ENCODE assay signal across 8 mouse cellular contexts in genomic region chr15:98173821-98174220, GRCm38 (mm10). TPM values are rescaled to one million over a fixed set of nuclear protein-coding genes. Genes with fewer than 3 reads are reported as not detected.
DNase-seq lines count a peak whose midpoint lies in the region; ATAC-seq and TF ChIP-seq lines count a peak whose summit lies in the region.

No protein-coding gene starts in this region.

- no peaks in the 10 kb centered on the region for H3K36me3 ChIP-seq in forebrain, postnatal 0 days (ENCODE audit: insufficient read depth)
- H3K36me3 ChIP-seq in forebrain, embryonic 16.5 days (ENCODE audit: control insufficient read depth, insufficient read depth) = no peaks in the 10 kb centered on the region
- H3K36me3 ChIP-seq in thymus, adult 2 months (ENCODE audit: control insufficient read depth, insufficient read depth, low read length) = no peaks in the 10 kb centered on the region
- H3K36me3 ChIP-seq in embryonic facial prominence, embryonic 14.5 days (ENCODE audit: control insufficient read depth, insufficient read depth, low read length) = no peaks in the 10 kb centered on the region

- TF ChIP-seq CTCF in forebrain, postnatal 0 days (IDR thresholded peaks at IDR 0.05; ENCODE audit: low read depth) = peak; percentile 80
- no peak for TF ChIP-seq CTCF in thymus, adult 2 months (IDR thresholded peaks at IDR 0.05; ENCODE audit: borderline replicate concordance, control insufficient read depth, extremely low read depth, insufficient read depth, low read length, poor library complexity)

- DNase-seq in forebrain, postnatal 0 days = peak; percentile 86
- peak; percentile 18 for DNase-seq in thymus, postnatal 4 days
- DNase-seq in thymus, adult 2 months = no peak
- DNase-seq in embryonic facial prominence, embryonic 14.5 days (ENCODE audit: low spot score) = peak; percentile 68
- DNase-seq in layer of hippocampus, postnatal 10 days (ENCODE audit: low spot score in 2 of 2) = peak; percentile 53 to 70
- peak; percentile 82 for DNase-seq in retina, postnatal 1 day
- no peak for DNase-seq in spleen, postnatal 4 days (ENCODE audit: low spot score in 2 of 2)

- no peak overlapping the region for H3K27ac ChIP-seq in forebrain, postnatal 0 days (ENCODE audit: low read depth, low read length)
- H3K27ac ChIP-seq in forebrain, embryonic 16.5 days (ENCODE audit: low read length) = no peak overlapping the region
- no peak overlapping the region for H3K27ac ChIP-seq in thymus, adult 2 months (ENCODE audit: control insufficient read depth, insufficient read depth, low read length)
- H3K27ac ChIP-seq in embryonic facial prominence, embryonic 14.5 days (replicated peaks; ENCODE audit: low read depth, low read length) = no peak overlapping the region

- ATAC-seq in forebrain, postnatal 0 days = no peak
- no peak for ATAC-seq in forebrain, embryonic 16.5 days
- no peak for ATAC-seq in embryonic facial prominence, embryonic 14.5 days (ENCODE audit: low read depth)

- TF ChIP-seq POLR2A in thymus, adult 2 months (IDR thresholded peaks at IDR 0.05; ENCODE audit: control insufficient read depth, extremely low read depth, insufficient read depth, low read length, poor library complexity) = no peak

- 15% methylated on average over 8 of the region's 8 CpGs for WGBS in forebrain, postnatal 0 days
- WGBS in forebrain, embryonic 16.5 days = 17% methylated on average over 8 of the region's 8 CpGs
- 27% methylated on average over 8 of the region's 8 CpGs for WGBS in thymus, adult 2 months
- WGBS in embryonic facial prominence, embryonic 14.5 days = 41% methylated on average over 8 of the region's 8 CpGs

- H3K4me1 ChIP-seq in forebrain, postnatal 0 days (ENCODE audit: insufficient read depth) = peaks cover 7% of the 10 kb centered on the region; the same call in 1 of the 2 replicates
- peaks cover 7% of the 10 kb centered on the region for H3K4me1 ChIP-seq in forebrain, embryonic 16.5 days (replicated peaks; ENCODE audit: control insufficient read depth, insufficient read depth, low read length)
- no peaks in the 10 kb centered on the region for H3K4me1 ChIP-seq in thymus, adult 2 months (replicated peaks; ENCODE audit: control insufficient read depth, insufficient read depth, low read length)
- H3K4me1 ChIP-seq in embryonic facial prominence, embryonic 14.5 days (ENCODE audit: control insufficient read depth, insufficient read depth, low read length) = no peaks in the 10 kb centered on the region

- H3K27me3 ChIP-seq in forebrain, postnatal 0 days (ENCODE audit: insufficient read depth, low read length) = no peaks in the 10 kb centered on the region; the same call in 1 of the 2 replicates
- H3K27me3 ChIP-seq in forebrain, embryonic 16.5 days (replicated peaks; ENCODE audit: control insufficient read depth, insufficient read depth, low read length) = peaks cover 14% of the 10 kb centered on the region
- peaks cover 3% of the 10 kb centered on the region; the same call in 1 of the 2 replicates for H3K27me3 ChIP-seq in thymus, adult 2 months (ENCODE audit: control insufficient read depth, insufficient read depth, low read length)
- peaks cover 46% of the 10 kb centered on the region for H3K27me3 ChIP-seq in embryonic facial prominence, embryonic 14.5 days (replicated peaks; ENCODE audit: control insufficient read depth, insufficient read depth, low read length)

- H3K4me3 ChIP-seq in forebrain, postnatal 0 days (ENCODE audit: low read depth, low read length) = no peak overlapping the region
- no peak overlapping the region for H3K4me3 ChIP-seq in forebrain, embryonic 16.5 days (replicated peaks; ENCODE audit: low read length)
- no peak overlapping the region for H3K4me3 ChIP-seq in thymus, adult 2 months (ENCODE audit: control insufficient read depth, insufficient read depth, low read length)
- H3K4me3 ChIP-seq in embryonic facial prominence, embryonic 14.5 days (ENCODE audit: low read depth, low read length) = no peak overlapping the region

- H3K4me2 ChIP-seq in forebrain, postnatal 0 days (ENCODE audit: low read depth) = 0 out of 2 replicates have a peak overlapping the region, but pooled peaks have one; percentile 3
- H3K4me2 ChIP-seq in forebrain, embryonic 16.5 days (ENCODE audit: low read length) = no peak overlapping the region
- no peak overlapping the region for H3K4me2 ChIP-seq in embryonic facial prominence, embryonic 14.5 days (ENCODE audit: low read depth, low read length)

- no peak overlapping the region for H3K9ac ChIP-seq in forebrain, postnatal 0 days
- no peak overlapping the region for H3K9ac ChIP-seq in forebrain, embryonic 16.5 days (replicated peaks; ENCODE audit: low read depth, low read length)
- H3K9ac ChIP-seq in embryonic facial prominence, embryonic 14.5 days (ENCODE audit: low read depth, low read length) = no peak overlapping the region

- no peaks in the 10 kb centered on the region for H3K9me3 ChIP-seq in forebrain, postnatal 0 days (ENCODE audit: low read length)
- no peaks in the 10 kb centered on the region for H3K9me3 ChIP-seq in forebrain, embryonic 16.5 days (ENCODE audit: control insufficient read depth, low read length)
- no peaks in the 10 kb centered on the region for H3K9me3 ChIP-seq in embryonic facial prominence, embryonic 14.5 days (ENCODE audit: control insufficient read depth, low read length)

RNA-seq across cellular contexts. Expression of gene Ccdc184, which starts 6.9 kb away (rescaled TPM):
- 50.7 and 66.0 TPM in 2 replicates for total RNA-seq in forebrain, postnatal 0 days (2014; rRNA removed)
- polyA plus RNA-seq in forebrain, postnatal 0 days (2015; fragmentation: Nextera tagmentation; extraction: Ambion mirVana) = 56.3 and 68.9 TPM in 2 replicates
- polyA plus RNA-seq in forebrain, embryonic 16.5 days (2015; fragmentation: Nextera tagmentation; extraction: Ambion mirVana) = 29.7 and 50.4 TPM in 2 replicates
- 1.3 TPM in 2 replicates for polyA plus RNA-seq in thymus, adult 2 months (2012; rRNA removed)
- polyA plus RNA-seq in embryonic facial prominence, embryonic 14.5 days (2014; fragmentation: Nextera tagmentation; extraction: Ambion mirVana) = 2.0 and 2.5 TPM in 2 replicates
- total RNA-seq in layer of hippocampus, postnatal 10 days (2021) = 10 to 100 TPM; 31.3 to 32.1 TPM

RNA-seq across cellular contexts. Expression of gene Asb8, which starts 8.4 kb away (rescaled TPM):
- total RNA-seq in forebrain, postnatal 0 days (2014; rRNA removed) = 46.3 and 56.9 TPM in 2 replicates
- 36.5 and 46.8 TPM in 2 replicates for polyA plus RNA-seq in forebrain, postnatal 0 days (2015; fragmentation: Nextera tagmentation; extraction: Ambion mirVana)
- 48.5 and 51.1 TPM in 2 replicates for polyA plus RNA-seq in forebrain, embryonic 16.5 days (2015; fragmentation: Nextera tagmentation; extraction: Ambion mirVana)
- 52.2 and 56.9 TPM in 2 replicates for polyA plus RNA-seq in thymus, adult 2 months (2012; rRNA removed)
- polyA plus RNA-seq in embryonic facial prominence, embryonic 14.5 days (2014; fragmentation: Nextera tagmentation; extraction: Ambion mirVana) = 58.4 and 62.5 TPM in 2 replicates
- total RNA-seq in layer of hippocampus, postnatal 10 days (2021) = 10 to 100 TPM; 40.8 to 40.9 TPM

RNA-seq across cellular contexts. Expression of gene Olfr288, which starts 21.5 kb away (rescaled TPM):
- total RNA-seq in forebrain, postnatal 0 days (2014; rRNA removed) = not detected in 2 replicates
- polyA plus RNA-seq in forebrain, postnatal 0 days (2015; fragmentation: Nextera tagmentation; extraction: Ambion mirVana) = 0.10 TPM in 1 of 2 replicates, not detected in the other
- not detected in 2 replicates for polyA plus RNA-seq in forebrain, embryonic 16.5 days (2015; fragmentation: Nextera tagmentation; extraction: Ambion mirVana)
- polyA plus RNA-seq in thymus, adult 2 months (2012; rRNA removed) = not detected in 2 replicates
- polyA plus RNA-seq in embryonic facial prominence, embryonic 14.5 days (2014; fragmentation: Nextera tagmentation; extraction: Ambion mirVana) = not detected in 2 replicates
- total RNA-seq in layer of hippocampus, postnatal 10 days (2021) = not detected

RNA-seq across cellular contexts. Expression of gene Gm44579, which starts 47.0 kb away (rescaled TPM):
- total RNA-seq in forebrain, postnatal 0 days (2014; rRNA removed) = 0.08 and 0.29 TPM in 2 replicates
- 0.15 TPM in 1 of 2 replicates, not detected in the other for polyA plus RNA-seq in forebrain, postnatal 0 days (2015; fragmentation: Nextera tagmentation; extraction: Ambion mirVana)
- polyA plus RNA-seq in forebrain, embryonic 16.5 days (2015; fragmentation: Nextera tagmentation; extraction: Ambion mirVana) = not detected in 2 replicates
- not detected in 2 replicates for polyA plus RNA-seq in thymus, adult 2 months (2012; rRNA removed)
- not detected in 2 replicates for polyA plus RNA-seq in embryonic facial prominence, embryonic 14.5 days (2014; fragmentation: Nextera tagmentation; extraction: Ambion mirVana)
- total RNA-seq in layer of hippocampus, postnatal 10 days (2021) = under 1 TPM in 1 of 2 experiments, not detected in 1; 0.18 TPM

RNA-seq across cellular contexts. Expression of gene Olfr287, which starts 47.0 kb away (rescaled TPM):
- 0.15 and 0.24 TPM in 2 replicates for total RNA-seq in forebrain, postnatal 0 days (2014; rRNA removed)
- 0.25 and 0.45 TPM in 2 replicates for polyA plus RNA-seq in forebrain, postnatal 0 days (2015; fragmentation: Nextera tagmentation; extraction: Ambion mirVana)
- polyA plus RNA-seq in forebrain, embryonic 16.5 days (2015; fragmentation: Nextera tagmentation; extraction: Ambion mirVana) = not detected in 2 replicates
- polyA plus RNA-seq in thymus, adult 2 months (2012; rRNA removed) = 0.22 TPM in 1 of 2 replicates, not detected in the other
- not detected in 2 replicates for polyA plus RNA-seq in embryonic facial prominence, embryonic 14.5 days (2014; fragmentation: Nextera tagmentation; extraction: Ambion mirVana)
- under 1 TPM; 0.69 to 0.71 TPM for total RNA-seq in layer of hippocampus, postnatal 10 days (2021)

Comparison
In these comparisons a context has a peak if more than half of its experiments do, and no peak if none do; other contexts are left out.
1. DNase-seq: peak in forebrain, postnatal 0 days (single experiment), thymus, postnatal 4 days (single experiment), embryonic facial prominence, embryonic 14.5 days (single experiment), layer of hippocampus, postnatal 10 days (2 of 2) and retina, postnatal 1 day (single experiment); none in thymus, adult 2 months (single experiment) and spleen, postnatal 4 days (0 of 2).